ENCODE assay signal across 10 mouse cellular contexts in the genomic region with DNA sequence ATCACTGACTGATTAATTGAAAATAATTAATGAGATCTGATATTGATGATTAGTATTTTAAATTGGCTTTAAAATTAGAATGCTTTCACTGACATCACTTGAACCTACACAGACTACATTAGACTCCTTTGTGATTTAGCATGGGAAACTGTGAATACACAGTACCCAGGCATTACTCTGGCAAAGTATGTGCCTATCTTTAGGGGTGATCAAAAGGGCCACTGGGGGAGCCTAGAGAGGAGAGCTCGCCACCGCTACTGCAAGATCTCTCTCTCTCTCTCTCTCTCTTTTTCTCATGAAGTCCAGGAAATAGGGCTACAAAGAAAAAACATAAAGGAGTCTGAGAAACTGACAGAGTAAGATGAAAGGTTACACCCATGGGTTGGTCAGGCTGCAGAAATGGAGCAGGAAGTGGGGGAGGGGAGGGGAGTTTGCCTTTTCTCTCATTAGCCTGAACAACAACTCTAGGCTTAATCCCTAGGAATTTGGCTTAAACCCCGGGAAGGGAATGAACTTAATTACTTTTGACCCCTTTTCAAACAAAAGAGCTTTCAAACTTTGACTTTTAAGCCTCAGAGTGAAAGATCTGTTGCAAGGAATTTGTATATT. TPM values are rescaled to one million over a fixed set of nuclear protein-coding genes. Genes with fewer than 3 reads are reported as not detected.
DNase-seq lines count a peak whose midpoint lies in the region; ATAC-seq and TF ChIP-seq lines count a peak whose summit lies in the region.
"Had no signal": no experiment of that assay in that cellular context is flagged by ENCODE, and none has a peak within 500 bp of the region (broad histone marks: within the 10 kb centered on the region; RNA-seq: fewer than 3 reads in every experiment).

No protein-coding gene starts in this region.

- H3K27me3 ChIP-seq in kidney, postnatal 0 days (ENCODE audit: insufficient read depth, low read length), result no peaks in the 10 kb centered on the region
- H3K27me3 ChIP-seq: neural tube, embryonic 13.5 days had no signal

- H3K27ac ChIP-seq in kidney, postnatal 0 days, result no peak overlapping the region
- H3K27ac ChIP-seq: liver, embryonic 14.5 days; neural tube, embryonic 13.5 days had no signal

- ATAC-seq in kidney, postnatal 0 days (replicated peaks; ENCODE audit: low FRiP score, low read depth), result no peak
- ATAC-seq in CD4-positive, CD25-positive, alpha-beta regulatory T cell, adult 4 months, result peak; percentile 81
- ATAC-seq in granulocyte monocyte progenitor cell, adult 5-6 weeks (replicated peaks; ENCODE audit: poor library complexity, severe bottlenecking), result no peak

- H3K9me3 ChIP-seq in kidney, postnatal 0 days (replicated peaks; ENCODE audit: low read length), result no peaks in the 10 kb centered on the region
- H3K9me3 ChIP-seq: neural tube, embryonic 13.5 days had no signal

- no peak overlapping the region for H3K9ac ChIP-seq in kidney, postnatal 0 days (ENCODE audit: low read depth, low read length)
- H3K9ac ChIP-seq: liver, embryonic 14.5 days; neural tube, embryonic 13.5 days had no signal

- H3K4me3 ChIP-seq in kidney, postnatal 0 days (replicated peaks; ENCODE audit: low read depth, low read length), result no peak overlapping the region
- H3K4me3 ChIP-seq: neural tube, embryonic 13.5 days had no signal

- H3K36me3 ChIP-seq in kidney, postnatal 0 days (ENCODE audit: insufficient read depth, low read length), result no peaks in the 10 kb centered on the region
- H3K36me3 ChIP-seq: neural tube, embryonic 13.5 days had no signal

- H3K4me2 ChIP-seq in kidney, postnatal 0 days (ENCODE audit: low read length), result no peak overlapping the region
- H3K4me2 ChIP-seq: neural tube, embryonic 13.5 days had no signal

- no peaks in the 10 kb centered on the region for H3K4me1 ChIP-seq in kidney, postnatal 0 days (replicated peaks; ENCODE audit: insufficient read depth, low read length)
- H3K4me1 ChIP-seq: neural tube, embryonic 13.5 days had no signal

- intact Hi-C loops in left cerebral cortex, postnatal 25 days (cut with DNase I), result no loop called here

- peak; percentile 64 for DNase-seq in kidney, postnatal 0 days (ENCODE audit: low spot score)
- no peak for DNase-seq in kidney, adult 9 months
- DNase-seq in embryo, embryonic 10.5 days (ENCODE audit: low spot score), result peak; percentile 84
- peak; percentile 14 for DNase-seq in lung, postnatal 10 days
- no peak for DNase-seq in layer of hippocampus, postnatal 14 days (ENCODE audit: low spot score in 2 of 2)
- no peak for DNase-seq in left cerebral cortex, postnatal 25 days (ENCODE audit: low spot score in 2 of 2)

- TF ChIP-seq CTCF in kidney, postnatal 0 days (IDR thresholded peaks at IDR 0.05; ENCODE audit: low read depth), result no peak

- 16% methylated on average over 3 of the region's 3 CpGs for WGBS in kidney, postnatal 0 days

RNA-seq across cellular contexts. Expression of gene Lgi1, which starts 33.8 kb away (rescaled TPM):
- polyA plus RNA-seq in kidney, postnatal 0 days (2015; fragmentation: Nextera tagmentation; extraction: Ambion mirVana), result 1.4 and 1.6 TPM in 2 replicates
- under 1 TPM; 0.27 to 0.28 TPM for polyA plus RNA-seq in CD4-positive, CD25-positive, alpha-beta regulatory T cell, adult 4 months (2017; shearing (Covaris generic))
- total RNA-seq in granulocyte monocyte progenitor cell, adult 5-6 weeks (2014; fragmentation: Nextera tagmentation), result 2.4 TPM in 1 of 2 replicates, not detected in the other
- total RNA-seq in granulocyte monocyte progenitor cell, adult 5-6 weeks (2017), result 0.39 TPM in 1 of 2 replicates, not detected in the other
- 100 to 1,000 TPM; 155 to 168 TPM for total RNA-seq in layer of hippocampus, postnatal 14 days (2021)
- total RNA-seq in left cerebral cortex, postnatal 25 days (2021), result 100 to 1,000 TPM; 141 to 144 TPM

Comparison
In these comparisons a context has a peak if more than half of its experiments do, and no peak if none do; other contexts are left out.
1. DNase-seq: peak in kidney, postnatal 0 days (single experiment), embryo, embryonic 10.5 days (single experiment) and lung, postnatal 10 days (single experiment); none in kidney, adult 9 months (single experiment), layer of hippocampus, postnatal 14 days (0 of 2) and left cerebral cortex, postnatal 25 days (0 of 2).
2. RNA of gene Lgi1, which starts 33.8 kb away (total RNA-seq): 155 to 168 TPM in layer of hippocampus, postnatal 14 days and 141 to 144 TPM in left cerebral cortex, postnatal 25 days; 0.39 to 2.4 TPM in granulocyte monocyte progenitor cell, adult 5-6 weeks; every median in the first group is over 10 times any median in the second.